Mouse (Mus musculus): Measurements from ENCODE around the gene Gm10490. TPM values are rescaled to one million over a fixed set of nuclear protein-coding genes. Genes with fewer than 3 reads are reported as not detected.

Gene Gm10490
- polyA plus RNA-seq, 1 experiment from 2014 or later: not detected

DNA sequence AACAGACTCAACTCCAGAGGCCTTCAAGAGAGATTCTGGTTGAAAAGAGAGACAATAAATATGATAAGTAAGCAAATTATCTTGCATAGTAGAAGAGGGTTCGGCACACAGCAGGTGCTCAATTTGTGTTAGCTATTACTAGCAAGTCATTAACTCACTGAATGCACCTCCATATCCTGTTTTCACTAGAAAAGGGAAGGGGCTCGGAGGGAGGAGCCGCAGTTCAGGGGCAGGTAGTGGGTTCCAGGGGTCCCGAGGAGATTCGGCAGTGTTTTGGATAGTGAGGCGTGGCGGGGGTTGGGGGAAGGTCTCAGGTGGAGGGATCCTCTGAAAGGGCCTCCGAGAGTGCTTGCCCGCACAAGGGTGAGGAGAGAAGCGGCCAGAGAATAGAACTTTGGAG lies 17.8 kb downstream of the Gm10490 start:
- in situ Hi-C loops (cut with MboI; ENCODE audit: low pct_unique_long_range_greater_than_20kb): no loop called here
- ChIA-PET CTCF (interaction anchor here (1.3 kb wide), 1 partner anchor 91 kb away, joined by 3 read pairs; no protein-coding TSS in a partner anchor), POLR2A (no interaction called here)
- ATAC-seq (no peak), DNase-seq (ENCODE audit: low read depth, low spot score) (no peak)
- peaks cover 33% of the 10 kb centered on the region for H3K27me3 ChIP-seq
- TF ChIP-seq CTCF (IDR thresholded peaks at IDR 0.05): no peak

DNA sequence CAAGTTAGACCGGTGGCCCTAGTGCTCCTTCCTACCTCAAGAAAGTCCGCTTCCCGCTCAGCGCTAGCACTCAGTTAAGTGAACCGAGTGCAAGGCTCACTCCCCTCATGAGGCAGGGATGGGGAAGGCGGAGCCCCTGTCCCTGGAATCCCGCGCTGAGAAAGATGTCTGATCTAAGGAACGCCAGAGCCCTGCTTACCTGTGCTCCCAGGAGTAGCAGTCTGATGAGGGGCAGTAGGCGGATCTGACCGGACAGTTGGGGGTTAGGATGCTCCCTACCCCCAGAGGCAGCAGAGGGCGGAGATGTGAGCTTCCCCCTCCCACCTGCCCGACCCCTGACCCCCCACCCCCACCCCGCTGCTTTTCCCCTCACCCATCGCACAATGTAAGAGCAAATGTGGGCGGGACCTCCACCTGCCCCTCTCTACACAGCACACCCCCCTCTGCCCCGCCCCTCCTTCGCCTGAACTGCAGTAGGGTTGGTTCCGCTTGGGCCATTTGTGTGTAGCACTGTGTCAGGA lies 19.0 kb downstream of the Gm10490 start, which contains the start of gene Eras:
Gene Eras (minus strand): TSS at position 338 of the 521 bp plus-strand sequence.
- ChIA-PET POLR2A (interaction anchor here (1.0 kb wide), 1 partner anchor 17 kb away, joined by 3 read pairs; no protein-coding TSS in a partner anchor), CTCF (no interaction called here)
- no peak for DNase-seq (ENCODE audit: low read depth, low spot score)
- no peak for TF ChIP-seq CTCF (IDR thresholded peaks at IDR 0.05)
- no peak for ATAC-seq
- in situ Hi-C loops (cut with MboI; ENCODE audit: low pct_unique_long_range_greater_than_20kb): no loop called here
- peaks cover 26% of the 10 kb centered on the region for H3K27me3 ChIP-seq

DNA sequence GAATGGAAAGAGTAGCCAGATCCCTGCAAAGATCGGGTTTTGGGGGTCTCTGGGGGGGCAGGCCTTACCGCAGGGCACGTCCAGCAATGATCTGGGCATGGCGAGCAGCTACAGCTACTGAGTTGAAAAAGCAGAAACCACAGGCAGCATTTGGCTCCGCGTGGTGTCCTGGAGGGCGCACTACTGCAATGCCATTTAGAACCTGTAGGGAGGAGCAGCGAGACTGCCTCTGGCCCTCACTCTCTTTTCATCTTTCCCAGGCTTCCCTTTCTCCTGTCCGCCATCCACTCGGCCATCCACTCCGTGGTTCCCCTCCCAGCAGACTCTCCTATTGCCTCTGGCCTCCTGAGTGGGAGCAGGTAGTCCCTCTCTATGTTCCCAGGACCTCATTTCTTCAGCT lies 27.5 kb downstream of the Gm10490 start:
- in situ Hi-C loops (cut with MboI; ENCODE audit: low pct_unique_long_range_greater_than_20kb): no loop called here
- no peak for ATAC-seq
- H3K27me3 ChIP-seq: peaks cover 7% of the 10 kb centered on the region
- TF ChIP-seq CTCF (IDR thresholded peaks at IDR 0.05): no peak
- DNase-seq (ENCODE audit: low read depth, low spot score): no peak
- ChIA-PET CTCF (no interaction called here), POLR2A (no interaction called here)

DNA sequence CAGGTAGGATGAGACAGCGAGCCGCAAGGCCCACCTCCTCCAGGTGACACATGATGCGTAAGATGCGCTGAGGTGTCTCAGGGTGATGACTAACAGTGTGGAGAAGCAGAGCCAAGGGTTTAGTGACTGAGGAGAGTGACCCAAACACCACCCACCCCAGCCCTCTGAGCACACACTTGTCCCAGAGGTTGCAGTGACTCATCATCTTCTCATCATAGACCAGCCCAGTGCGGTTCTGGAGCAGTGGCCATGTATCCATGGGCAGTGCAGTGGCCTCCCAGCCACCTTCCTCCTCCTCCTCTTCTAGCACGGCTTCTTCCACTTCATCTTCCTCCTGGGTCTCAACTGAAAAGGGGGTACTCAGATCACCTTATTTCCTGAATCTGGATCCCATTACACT lies 28.3 kb downstream of the Gm10490 start:
- TF ChIP-seq CTCF (IDR thresholded peaks at IDR 0.05): no peak
- H3K27me3 ChIP-seq: peaks cover 10% of the 10 kb centered on the region
- ATAC-seq (peak; percentile 54), DNase-seq (ENCODE audit: low read depth, low spot score) (no peak)
- in situ Hi-C loops (cut with MboI; ENCODE audit: low pct_unique_long_range_greater_than_20kb): no loop called here
- POLR2A ChIA-PET: no interaction called here
- CTCF ChIA-PET: no interaction called here

DNA sequence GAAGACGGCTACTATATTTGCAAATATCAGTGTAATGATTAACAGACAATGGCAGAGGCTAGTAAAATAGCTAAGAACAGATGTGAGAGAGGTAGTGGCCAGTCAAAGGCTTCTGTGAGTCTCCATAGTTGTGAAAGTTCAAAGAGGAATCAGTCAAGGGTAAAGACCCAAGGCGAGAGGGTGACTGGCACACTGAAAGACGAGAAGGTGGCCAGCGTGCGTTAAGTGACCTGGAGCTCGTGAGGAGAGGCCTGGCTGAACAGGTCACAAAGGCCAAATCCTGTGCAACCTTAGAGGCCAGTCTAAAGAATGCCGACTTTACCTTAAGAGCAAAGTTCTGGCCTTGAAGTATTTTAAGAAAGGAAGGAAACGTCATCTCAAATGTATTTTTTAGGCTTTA lies 36.3 kb downstream of the Gm10490 start:
- DNase-seq (ENCODE audit: low read depth, low spot score) (no peak), ATAC-seq (no peak)
- POLR2A ChIA-PET: interaction anchor here (0.8 kb wide), 1 partner anchor 17 kb away, joined by 3 read pairs; the partner anchor contains the start of gene Eras
- CTCF ChIA-PET: no interaction called here
- TF ChIP-seq CTCF (IDR thresholded peaks at IDR 0.05): no peak
- H3K27me3 ChIP-seq: peaks cover 5% of the 10 kb centered on the region
- in situ Hi-C loops (cut with MboI; ENCODE audit: low pct_unique_long_range_greater_than_20kb): no loop called here

DNA sequence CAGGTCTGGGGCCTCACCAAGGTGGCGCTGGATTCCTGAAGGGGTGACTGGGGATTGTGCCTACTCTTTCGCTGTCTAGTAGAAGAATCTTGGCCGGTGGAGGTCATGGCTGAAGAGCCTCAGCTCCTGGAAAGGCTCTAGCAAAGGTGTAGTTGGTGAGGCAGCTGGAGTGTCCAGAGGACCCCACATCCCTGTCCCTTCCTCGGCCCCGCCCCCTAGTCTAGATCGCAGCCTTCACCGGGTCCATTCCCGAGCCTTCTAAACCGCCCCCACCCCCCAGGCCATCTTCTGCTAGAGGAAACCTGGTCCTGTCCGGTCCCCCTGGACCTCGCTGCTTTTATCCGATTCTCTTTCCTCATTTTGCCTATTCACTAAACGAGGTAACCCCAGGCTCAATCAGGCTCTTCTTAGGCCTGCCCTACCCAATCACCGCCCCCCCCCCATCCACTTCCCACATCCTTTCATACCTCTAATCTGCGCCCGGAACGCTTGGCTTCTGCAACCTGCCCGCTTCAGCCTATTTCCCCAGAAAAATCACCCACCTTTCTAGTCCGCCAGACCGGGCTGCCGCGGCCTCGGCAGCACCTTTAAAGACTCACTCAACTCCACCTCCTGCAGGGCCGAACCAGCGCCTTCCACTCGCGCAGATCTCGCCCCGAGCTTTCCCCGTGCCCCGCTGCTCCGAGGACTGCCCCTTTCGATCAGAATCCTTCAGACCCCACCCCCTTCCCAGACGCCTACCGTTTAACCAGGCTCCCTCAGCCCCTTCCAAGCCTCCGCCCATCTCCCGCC lies 38.0 kb downstream of the Gm10490 start, which contains the start of gene Hdac6:
Gene Hdac6 (minus strand): TSS at position 782 of the 792 bp plus-strand sequence.
- in situ Hi-C loops (cut with MboI; ENCODE audit: low pct_unique_long_range_greater_than_20kb): no loop called here
- no peak for DNase-seq (ENCODE audit: low read depth, low spot score)
- peak; percentile 89 for ATAC-seq
- TF ChIP-seq CTCF (IDR thresholded peaks at IDR 0.05): no peak
- ChIA-PET CTCF (no interaction called here), POLR2A (interaction anchor here (0.6 kb wide), 1 partner anchor 189 kb away, joined by 3 read pairs; no protein-coding TSS in a partner anchor)
- peaks cover 4% of the 10 kb centered on the region for H3K27me3 ChIP-seq

DNA sequence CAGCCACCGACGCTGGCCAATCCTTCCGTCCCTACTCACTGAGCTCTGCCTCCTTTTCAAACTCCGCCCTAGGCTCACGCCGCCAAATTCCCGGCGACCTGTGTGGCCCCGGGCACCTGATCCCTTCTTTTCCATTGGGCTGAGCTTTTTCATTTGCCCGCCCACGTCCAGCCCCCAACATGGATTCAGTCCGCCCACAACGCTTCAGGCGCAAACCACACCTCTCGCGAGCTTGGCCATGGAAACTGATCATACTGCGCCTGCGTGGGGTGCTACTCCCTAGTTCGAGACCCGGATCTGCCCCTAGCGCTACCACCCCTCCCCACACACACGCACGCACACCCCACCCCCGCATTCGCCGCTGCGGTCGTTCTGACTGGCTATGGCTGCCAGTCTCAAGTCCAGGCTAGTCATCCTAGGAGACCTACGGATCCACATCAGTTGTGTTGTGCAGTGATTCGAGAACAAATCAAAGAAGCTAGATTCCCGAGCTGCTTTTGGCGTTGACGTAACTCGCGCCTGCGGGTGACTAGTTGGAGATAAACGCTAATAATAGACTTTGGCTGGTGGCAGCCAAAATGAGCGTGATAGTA lies 38.7 kb downstream of the Gm10490 start:
- POLR2A ChIA-PET: interaction anchor here (0.6 kb wide), 1 partner anchor 189 kb away, joined by 3 read pairs; no protein-coding TSS in a partner anchor
- TF ChIP-seq CTCF (IDR thresholded peaks at IDR 0.05): no peak
- CTCF ChIA-PET: interaction anchor here (1.0 kb wide), 1 partner anchor 9 kb away, joined by 3 read pairs; no protein-coding TSS in a partner anchor
- in situ Hi-C loops (cut with MboI; ENCODE audit: low pct_unique_long_range_greater_than_20kb): no loop called here
- ATAC-seq: no peak
- no peaks in the 10 kb centered on the region for H3K27me3 ChIP-seq
- DNase-seq (ENCODE audit: low read depth, low spot score): peak; percentile 72

DNA sequence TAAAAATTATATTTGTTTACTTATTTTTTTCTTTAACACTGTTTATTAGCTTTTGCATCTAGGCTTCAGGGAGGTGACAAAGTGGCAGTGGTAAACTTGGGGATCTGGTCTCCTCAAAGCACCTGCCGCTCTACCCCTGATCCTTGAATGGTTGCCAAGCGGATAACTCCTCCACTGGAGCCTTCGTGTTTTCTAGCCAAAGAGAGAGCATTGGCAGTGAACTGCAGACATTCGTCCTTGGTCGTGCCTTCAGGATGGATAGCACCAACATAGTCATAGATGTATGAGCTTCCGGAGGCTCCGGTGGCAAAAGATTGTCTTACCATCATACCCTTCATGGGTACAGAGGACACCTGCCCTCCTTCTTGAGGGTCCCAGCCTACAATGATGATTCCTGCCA lies 40.7 kb downstream of the Gm10490 start:
- DNase-seq (ENCODE audit: low read depth, low spot score): no peak
- no peak for ATAC-seq
- H3K27me3 ChIP-seq: peaks cover 6% of the 10 kb centered on the region
- in situ Hi-C loops (cut with MboI; ENCODE audit: low pct_unique_long_range_greater_than_20kb): loop anchor here (5.0 kb wide), 1 partner anchor 47 kb away; no protein-coding TSS in a partner anchor
- ChIA-PET CTCF (no interaction called here), POLR2A (no interaction called here)
- no peak for TF ChIP-seq CTCF (IDR thresholded peaks at IDR 0.05)

DNA sequence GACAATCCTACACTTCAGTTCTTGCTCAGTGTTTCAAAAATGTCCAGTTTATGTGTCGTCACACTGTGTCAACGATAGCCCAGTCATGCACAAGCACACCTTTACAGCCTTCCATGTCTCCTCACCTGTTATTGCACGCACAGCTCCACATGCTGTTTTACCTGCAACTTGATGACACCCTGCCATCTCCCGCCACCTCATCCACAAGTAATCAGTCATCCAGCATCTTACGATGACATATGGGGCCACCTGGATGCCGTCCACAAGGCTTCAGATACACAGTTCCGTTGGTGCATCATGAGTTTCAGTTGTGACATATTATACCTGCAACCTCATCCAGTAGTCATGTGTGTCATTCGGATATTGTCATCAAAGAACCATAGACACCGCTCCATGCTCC lies 49.5 kb downstream of the Gm10490 start:
- DNase-seq (ENCODE audit: low read depth, low spot score) (no peak), ATAC-seq (no peak)
- POLR2A ChIA-PET: no interaction called here
- no peak for TF ChIP-seq CTCF (IDR thresholded peaks at IDR 0.05)
- CTCF ChIA-PET: no interaction called here
- in situ Hi-C loops (cut with MboI; ENCODE audit: low pct_unique_long_range_greater_than_20kb): no loop called here
- H3K27me3 ChIP-seq: peaks cover 6% of the 10 kb centered on the region

Other genes with a start within 250 kb of the Gm10490 start
- 124 TPM for gene Plp2, start 238.2 kb upstream of the Gm10490 start, polyA plus RNA-seq (2021)
- 0.06 TPM for gene Magix, start 228.3 kb upstream of the Gm10490 start, polyA plus RNA-seq (2021)
- 36.4 TPM for gene Gpkow, start 212.4 kb upstream of the Gm10490 start, polyA plus RNA-seq (2021)
- 53.9 TPM for gene Wdr45, start 195.2 kb upstream of the Gm10490 start, polyA plus RNA-seq (2021)
- not detected for gene Gm45208, start 187.3 kb upstream of the Gm10490 start, polyA plus RNA-seq (2021)
- gene Praf2, start 181.1 kb upstream of the Gm10490 start, polyA plus RNA-seq (2021): 58.7 TPM
- 19.6 TPM for gene Ccdc120, start 158.6 kb upstream of the Gm10490 start, polyA plus RNA-seq (2021)
- 53.5 TPM for gene Tfe3, start 147.0 kb upstream of the Gm10490 start, polyA plus RNA-seq (2021)
- gene Gripap1, start 119.8 kb upstream of the Gm10490 start, polyA plus RNA-seq (2021): 63.2 TPM
- 4.5 TPM for gene Kcnd1, start 87.3 kb upstream of the Gm10490 start, polyA plus RNA-seq (2021)
- gene Otud5, start 68.2 kb upstream of the Gm10490 start, polyA plus RNA-seq (2021): 83.0 TPM
- 11.6 TPM for gene Pim2, start 31.3 kb upstream of the Gm10490 start, polyA plus RNA-seq (2021)
- gene Slc35a2, start 25.5 kb upstream of the Gm10490 start, polyA plus RNA-seq (2021): 52.7 TPM
- 71.3 TPM for gene Pqbp1, start 10.3 kb upstream of the Gm10490 start, polyA plus RNA-seq (2021)
- 57.1 TPM for gene Timm17b, start 10.2 kb upstream of the Gm10490 start, polyA plus RNA-seq (2021)
- gene Gm10491, start 1.7 kb upstream of the Gm10490 start, polyA plus RNA-seq (2021): not detected
- gene Pcsk1n, start 10.3 kb downstream of the Gm10490 start, polyA plus RNA-seq (2021): not detected
- not detected for gene Eras, start 19.1 kb downstream of the Gm10490 start, polyA plus RNA-seq (2021)
- 159 TPM for gene Hdac6, start 38.3 kb downstream of the Gm10490 start, polyA plus RNA-seq (2021)
- not detected for gene Gata1, start 68.5 kb downstream of the Gm10490 start, polyA plus RNA-seq (2021)
- 3.2 TPM for gene Glod5, start 109.0 kb downstream of the Gm10490 start, polyA plus RNA-seq (2021)
- 31.9 TPM for gene Suv39h1, start 165.2 kb downstream of the Gm10490 start, polyA plus RNA-seq (2021)
- 0.10 TPM for gene Was, start 181.0 kb downstream of the Gm10490 start, polyA plus RNA-seq (2021)
- gene Wdr13, start 223.3 kb downstream of the Gm10490 start, polyA plus RNA-seq (2021): 66.1 TPM
- gene Rbm3, start 236.3 kb downstream of the Gm10490 start, polyA plus RNA-seq (2021): 255 TPM